Mouse (Mus musculus): Measurements from ENCODE around the gene Tmem233. TPM values are rescaled to one million over a fixed set of nuclear protein-coding genes. Genes with fewer than 3 reads are reported as not detected.

The Tmem233 gene
- polyA plus RNA-seq, 1 experiment from 2014 or later: 0.05 TPM

GRCm38 (mm10) chr5:116052826-116053225, 30.2 kb downstream of the Tmem233 start:
- Histone ChIP-seq H3K4me1 (no peaks in the 10 kb centered on the region), H3K4me2 (no peak overlapping the region), H3K27ac (replicated peaks) (no peak overlapping the region), H3K36me3 (no peaks in the 10 kb centered on the region), H3K27me3 (replicated peaks) (0 out of 2 replicates have a peak, but pooled peaks cover 9% of the 10 kb centered on the region), H3K4me3 (no peak overlapping the region), H3K9ac (no peak overlapping the region), H3K9me3 (no peaks in the 10 kb centered on the region)
- ATAC-seq (ENCODE audit: extremely low read depth, insufficient number of reproducible peaks, low FRiP score, low TSS enrichment): no peak
- 61% methylated on average over 6 of the region's 6 CpGs for WGBS

GRCm38 (mm10) chr5:116052171-116052570, 30.9 kb downstream of the Tmem233 start:
- WGBS: 83% methylated on average over 5 of the region's 5 CpGs
- H3K9ac ChIP-seq: no peak overlapping the region
- no peaks in the 10 kb centered on the region for H3K9me3 ChIP-seq
- H3K4me3 ChIP-seq: no peak overlapping the region
- H3K4me1 ChIP-seq: no peaks in the 10 kb centered on the region
- no peaks in the 10 kb centered on the region for H3K36me3 ChIP-seq
- ATAC-seq (ENCODE audit: extremely low read depth, insufficient number of reproducible peaks, low FRiP score, low TSS enrichment): no peak
- 0 out of 2 replicates have a peak, but pooled peaks cover 9% of the 10 kb centered on the region for H3K27me3 ChIP-seq (replicated peaks)
- no peak overlapping the region for H3K27ac ChIP-seq (replicated peaks)
- H3K4me2 ChIP-seq: no peak overlapping the region

DNA sequence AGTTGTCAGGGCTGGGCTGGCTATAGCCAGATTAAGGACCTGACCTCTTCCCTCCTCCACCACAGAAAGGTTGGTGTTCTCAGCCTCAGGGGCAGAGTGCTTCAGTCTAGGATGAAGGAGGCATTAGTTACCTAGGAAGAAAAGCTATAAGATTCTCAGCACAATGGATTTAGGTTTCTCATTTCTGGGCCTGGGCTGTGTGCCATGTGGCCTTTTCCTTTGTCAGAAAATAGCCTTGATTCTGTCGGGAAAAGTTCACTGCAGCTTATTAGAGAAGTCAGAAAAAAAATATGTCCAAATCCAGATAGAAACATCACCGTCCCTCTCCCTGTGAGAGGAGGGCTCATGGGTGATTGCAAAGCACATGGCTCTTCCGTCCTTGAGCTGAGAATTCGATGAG, 33.2 kb downstream of the Tmem233 start:
- Histone ChIP-seq H3K27me3 (replicated peaks) (0 out of 2 replicates have a peak, but pooled peaks cover 9% of the 10 kb centered on the region), H3K4me3 (no peak overlapping the region), H3K27ac (replicated peaks) (no peak overlapping the region), H3K9me3 (no peaks in the 10 kb centered on the region), H3K4me2 (no peak overlapping the region), H3K4me1 (no peaks in the 10 kb centered on the region), H3K36me3 (no peaks in the 10 kb centered on the region), H3K9ac (no peak overlapping the region)
- no peak for ATAC-seq (ENCODE audit: extremely low read depth, insufficient number of reproducible peaks, low FRiP score, low TSS enrichment)
- 63% methylated on average over 4 of the region's 4 CpGs for WGBS

DNA sequence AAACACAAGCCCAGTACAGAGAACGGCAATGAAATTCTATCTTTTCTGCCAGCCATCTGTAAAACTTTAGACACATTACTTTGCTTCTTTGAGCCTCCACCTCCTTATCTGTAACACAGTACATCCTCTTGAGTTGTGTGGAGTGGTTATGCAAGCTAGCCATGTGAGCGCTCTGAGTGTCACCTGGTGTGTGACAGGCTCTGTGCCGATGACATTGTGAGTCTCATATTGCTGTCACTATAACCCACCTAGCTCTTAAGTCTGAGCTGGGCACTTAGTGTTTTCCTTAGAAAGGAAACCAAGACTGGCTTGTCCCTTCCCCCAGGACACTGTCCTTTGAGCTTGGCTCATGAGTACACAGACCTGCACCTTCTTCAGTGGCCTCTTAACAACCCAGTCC, 34.7 kb downstream of the Tmem233 start:
- H3K27ac ChIP-seq (replicated peaks): no peak overlapping the region
- H3K4me2 ChIP-seq: no peak overlapping the region
- no peaks in the 10 kb centered on the region for H3K4me1 ChIP-seq
- ATAC-seq (ENCODE audit: extremely low read depth, insufficient number of reproducible peaks, low FRiP score, low TSS enrichment): no peak
- H3K36me3 ChIP-seq: no peaks in the 10 kb centered on the region
- H3K27me3 ChIP-seq (replicated peaks): 0 out of 2 replicates have a peak, but pooled peaks cover 5% of the 10 kb centered on the region
- no peaks in the 10 kb centered on the region for H3K9me3 ChIP-seq
- H3K4me3 ChIP-seq: no peak overlapping the region
- H3K9ac ChIP-seq: no peak overlapping the region
- 60% methylated on average over 3 of the region's 3 CpGs for WGBS

DNA sequence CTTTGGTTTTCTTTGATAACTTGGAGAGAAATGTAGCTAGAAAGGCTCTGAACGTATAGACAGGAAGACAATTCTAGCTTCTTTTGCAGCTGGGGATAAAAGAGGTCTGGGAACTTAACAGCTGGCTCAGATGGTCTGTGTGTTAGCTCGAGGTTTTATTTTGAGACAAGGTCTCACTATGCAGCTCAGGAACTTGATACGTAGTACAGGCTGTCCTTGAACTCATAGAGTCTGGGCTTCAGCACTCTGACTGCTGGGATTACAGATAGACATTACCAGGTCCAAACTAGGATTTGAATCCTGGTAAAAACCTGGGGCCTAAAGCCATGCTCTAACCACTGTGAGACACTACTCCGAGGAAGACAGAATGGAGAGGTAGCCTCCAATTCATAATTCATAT, 36.8 kb downstream of the Tmem233 start:
- 69% methylated on average over 4 of the region's 4 CpGs for WGBS

GRCm38 (mm10) chr5:116045581-116045980, 37.5 kb downstream of the Tmem233 start:
- no peak overlapping the region for H3K4me2 ChIP-seq
- H3K9ac ChIP-seq: no peak overlapping the region
- no peaks in the 10 kb centered on the region for H3K4me1 ChIP-seq
- ATAC-seq (ENCODE audit: extremely low read depth, insufficient number of reproducible peaks, low FRiP score, low TSS enrichment): no peak
- H3K36me3 ChIP-seq: no peaks in the 10 kb centered on the region
- H3K27ac ChIP-seq (replicated peaks): no peak overlapping the region
- no peaks in the 10 kb centered on the region for H3K9me3 ChIP-seq
- peaks cover 2% of the 10 kb centered on the region for H3K27me3 ChIP-seq (replicated peaks)
- H3K4me3 ChIP-seq: no peak overlapping the region
- 77% methylated on average over 8 of the region's 8 CpGs for WGBS

More for the DNA sequence above, 36.8 kb downstream of the Tmem233 start:
- Histone ChIP-seq H3K4me1 (no peaks in the 10 kb centered on the region), H3K4me3 (no peak overlapping the region), H3K9ac (no peak overlapping the region), H3K4me2 (no peak overlapping the region), H3K36me3 (no peaks in the 10 kb centered on the region), H3K27me3 (replicated peaks) (no peaks in the 10 kb centered on the region), H3K9me3 (no peaks in the 10 kb centered on the region), H3K27ac (replicated peaks) (no peak overlapping the region)
- no peak for ATAC-seq (ENCODE audit: extremely low read depth, insufficient number of reproducible peaks, low FRiP score, low TSS enrichment)

DNA sequence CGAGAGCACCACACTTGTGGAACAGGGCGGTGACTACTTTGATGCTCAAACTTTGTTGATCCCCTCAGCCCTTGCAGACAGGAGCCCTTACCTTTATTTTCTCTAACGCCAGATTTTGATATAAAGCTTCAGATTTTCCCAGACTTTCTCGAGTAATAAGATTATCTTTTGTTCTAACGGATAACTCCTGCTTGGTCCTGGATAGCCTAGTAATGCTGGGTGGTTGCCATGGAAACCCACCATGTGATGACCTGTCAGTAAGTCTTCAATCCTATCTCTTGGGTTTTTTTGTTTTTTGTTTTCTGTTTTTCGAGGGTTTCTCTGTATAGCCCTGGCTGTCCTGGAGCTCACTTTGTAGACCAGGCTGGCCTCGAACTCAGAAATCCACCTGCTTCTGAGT, 40.8 kb downstream of the Tmem233 start:
- H3K27me3 ChIP-seq (replicated peaks): peaks cover 21% of the 10 kb centered on the region
- 58% methylated on average over 7 of the region's 7 CpGs for WGBS

GRCm38 (mm10) chr5:116039706-116040105, 43.3 kb downstream of the Tmem233 start:
- Histone ChIP-seq H3K27ac (replicated peaks) (no peak overlapping the region), H3K27me3 (replicated peaks) (peaks cover 33% of the 10 kb centered on the region), H3K9me3 (no peaks in the 10 kb centered on the region), H3K4me3 (peak overlapping the region; percentile 29), H3K9ac (no peak overlapping the region), H3K4me1 (no peaks in the 10 kb centered on the region), H3K4me2 (peak overlapping the region; percentile 59), H3K36me3 (no peaks in the 10 kb centered on the region)
- WGBS: 21% methylated on average over 11 of the region's 11 CpGs
- ATAC-seq (ENCODE audit: extremely low read depth, insufficient number of reproducible peaks, low FRiP score, low TSS enrichment): no peak

More for the DNA sequence above, 40.8 kb downstream of the Tmem233 start:
- no peak overlapping the region for H3K27ac ChIP-seq (replicated peaks)
- no peaks in the 10 kb centered on the region for H3K4me1 ChIP-seq
- H3K4me3 ChIP-seq: no peak overlapping the region
- no peaks in the 10 kb centered on the region for H3K36me3 ChIP-seq
- H3K9ac ChIP-seq: no peak overlapping the region
- no peaks in the 10 kb centered on the region for H3K9me3 ChIP-seq
- no peak for ATAC-seq (ENCODE audit: extremely low read depth, insufficient number of reproducible peaks, low FRiP score, low TSS enrichment)
- H3K4me2 ChIP-seq: no peak overlapping the region

DNA sequence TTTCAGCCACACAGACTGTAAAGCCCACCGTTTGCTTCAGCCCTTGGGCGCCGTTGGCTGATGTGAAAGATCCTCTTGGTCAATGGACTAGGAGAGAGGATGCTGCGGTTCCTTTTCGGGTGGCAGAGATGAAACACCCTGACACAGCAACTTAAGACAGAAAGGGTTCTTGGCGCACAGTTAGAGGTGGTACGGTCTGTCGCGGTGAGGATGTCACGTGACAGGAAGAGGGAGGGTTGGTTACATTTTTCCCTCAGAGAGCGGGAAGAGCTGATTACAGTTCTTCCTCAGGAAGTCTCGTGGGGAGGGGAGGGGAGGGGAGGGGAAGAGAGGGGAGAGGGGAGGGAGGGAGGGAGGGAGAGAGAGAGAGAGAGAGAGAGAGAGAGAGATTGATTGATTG, 45.3 kb downstream of the Tmem233 start:
- Histone ChIP-seq H3K4me1 (no peaks in the 10 kb centered on the region), H3K27me3 (replicated peaks) (peaks cover 38% of the 10 kb centered on the region), H3K9me3 (no peaks in the 10 kb centered on the region), H3K36me3 (no peaks in the 10 kb centered on the region), H3K27ac (replicated peaks) (no peak overlapping the region), H3K4me3 (no peak overlapping the region), H3K4me2 (no peak overlapping the region), H3K9ac (no peak overlapping the region)
- ATAC-seq (ENCODE audit: extremely low read depth, insufficient number of reproducible peaks, low FRiP score, low TSS enrichment): no peak
- WGBS: 43% methylated on average over 12 of the region's 12 CpGs

- Histone ChIP-seq H3K27me3 (replicated peaks) (peaks cover 38% of the 10 kb centered on the region), H3K27ac (replicated peaks) (no peak overlapping the region), H3K4me3 (no peak overlapping the region), H3K36me3 (no peaks in the 10 kb centered on the region), H3K4me1 (no peaks in the 10 kb centered on the region), H3K4me2 (no peak overlapping the region), H3K9ac (no peak overlapping the region), H3K9me3 (no peaks in the 10 kb centered on the region)
- WGBS: 61% methylated on average over 16 of the region's 16 CpGs
- ATAC-seq (ENCODE audit: extremely low read depth, insufficient number of reproducible peaks, low FRiP score, low TSS enrichment): no peak
Observed at GRCm38 (mm10) chr5:116036465-116036864, 46.6 kb downstream of the Tmem233 start.

GRCm38 (mm10) chr5:116031190-116031577, 51.9 kb downstream of the Tmem233 start:
- H3K4me2 ChIP-seq: peak overlapping the region; percentile 58
- H3K36me3 ChIP-seq: no peaks in the 10 kb centered on the region
- no peak overlapping the region for H3K27ac ChIP-seq (replicated peaks)
- H3K9me3 ChIP-seq: no peaks in the 10 kb centered on the region
- peaks cover 24% of the 10 kb centered on the region for H3K4me1 ChIP-seq
- H3K4me3 ChIP-seq: 0 out of 2 replicates have a peak overlapping the region, but pooled peaks have one; percentile 16
- ATAC-seq (ENCODE audit: extremely low read depth, insufficient number of reproducible peaks, low FRiP score, low TSS enrichment): no peak
- H3K9ac ChIP-seq: no peak overlapping the region
- 2% methylated on average over 14 of the region's 14 CpGs for WGBS
- peaks cover 15% of the 10 kb centered on the region for H3K27me3 ChIP-seq (replicated peaks)

DNA sequence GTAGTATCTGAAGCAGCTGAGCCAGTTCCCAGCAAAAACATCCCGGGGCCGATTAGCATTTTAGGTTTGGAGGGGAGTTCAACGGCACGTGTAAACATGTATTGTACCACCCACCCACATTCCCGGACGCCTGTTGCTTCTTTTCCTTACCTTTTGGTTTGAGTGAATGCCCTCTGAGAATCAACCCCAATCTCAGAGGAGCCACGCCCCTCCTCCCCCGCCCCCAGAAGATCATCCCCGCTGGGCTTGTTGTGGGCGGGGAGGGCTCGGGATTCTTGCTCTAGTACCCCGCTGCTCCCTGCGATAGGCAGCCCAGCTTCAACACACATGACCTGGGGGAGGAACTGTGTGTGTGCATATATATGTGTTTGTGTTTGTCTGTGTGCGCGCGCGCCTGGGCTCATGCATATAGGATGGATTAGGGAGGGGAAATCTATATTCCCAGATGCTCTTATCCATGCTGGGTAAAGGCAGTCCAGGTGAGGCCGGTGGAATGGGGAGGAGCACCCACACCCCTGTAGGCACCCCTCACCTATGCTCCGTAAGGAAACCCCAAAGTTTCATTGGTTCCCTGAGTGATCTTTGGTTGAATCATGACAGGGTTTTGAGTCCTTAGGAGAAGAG, 52.4 kb downstream of the Tmem233 start:
- WGBS: 7% methylated on average over 19 of the region's 19 CpGs
- H3K4me3 ChIP-seq: no peak overlapping the region

More for the DNA sequence above, 52.4 kb downstream of the Tmem233 start:
- Histone ChIP-seq H3K36me3 (no peaks in the 10 kb centered on the region), H3K27ac (replicated peaks) (no peak overlapping the region), H3K9ac (peak overlapping the region; percentile 13; the same call in 1 of the 2 replicates), H3K9me3 (no peaks in the 10 kb centered on the region), H3K4me1 (peaks cover 24% of the 10 kb centered on the region), H3K27me3 (replicated peaks) (peaks cover 12% of the 10 kb centered on the region), H3K4me2 (peak overlapping the region; percentile 58)
- ATAC-seq (ENCODE audit: extremely low read depth, insufficient number of reproducible peaks, low FRiP score, low TSS enrichment): no peak; the same call in 1 of the 2 replicates

Measured in heart, embryonic 13.5 days (tissue).